Mouse (Mus musculus): ENCODE measurements around the gene Tnpo3. TPM values are rescaled to one million over a fixed set of nuclear protein-coding genes. Genes with fewer than 3 reads are reported as not detected.

Gene Tnpo3
- 71.6 and 73.4 TPM in 2 replicates for polyA plus RNA-seq (2016; fragmentation: Nextera tagmentation; extraction: Ambion mirVana)

GRCm38 (mm10) chr6:29609111-29610019 lies at the start of gene Tnpo3:
Gene Tnpo3 (minus strand): TSS chr6:29609887.
- no peaks in the 10 kb centered on the region for H3K36me3 ChIP-seq
- peak within 1 kb of the TSS; percentile 84 for H3K27ac ChIP-seq (ENCODE audit: poor library complexity, severe bottlenecking)
- H3K4me3 ChIP-seq: peak within 1 kb of the TSS; percentile 100
- H3K27me3 ChIP-seq (replicated peaks): no peaks in the 10 kb centered on the region
- peak; percentile 96 for ATAC-seq (ENCODE audit: insufficient number of reproducible peaks, low FRiP score)
- under 1% methylated on average over 67 of the region's 67 CpGs for WGBS
- H3K9me3 ChIP-seq (replicated peaks): no peaks in the 10 kb centered on the region
- H3K4me1 ChIP-seq (replicated peaks): peaks cover 14% of the 10 kb centered on the region
- H3K9ac ChIP-seq: peak within 1 kb of the TSS; percentile 98
- peak within 1 kb of the TSS; percentile 91 for H3K4me2 ChIP-seq

DNA sequence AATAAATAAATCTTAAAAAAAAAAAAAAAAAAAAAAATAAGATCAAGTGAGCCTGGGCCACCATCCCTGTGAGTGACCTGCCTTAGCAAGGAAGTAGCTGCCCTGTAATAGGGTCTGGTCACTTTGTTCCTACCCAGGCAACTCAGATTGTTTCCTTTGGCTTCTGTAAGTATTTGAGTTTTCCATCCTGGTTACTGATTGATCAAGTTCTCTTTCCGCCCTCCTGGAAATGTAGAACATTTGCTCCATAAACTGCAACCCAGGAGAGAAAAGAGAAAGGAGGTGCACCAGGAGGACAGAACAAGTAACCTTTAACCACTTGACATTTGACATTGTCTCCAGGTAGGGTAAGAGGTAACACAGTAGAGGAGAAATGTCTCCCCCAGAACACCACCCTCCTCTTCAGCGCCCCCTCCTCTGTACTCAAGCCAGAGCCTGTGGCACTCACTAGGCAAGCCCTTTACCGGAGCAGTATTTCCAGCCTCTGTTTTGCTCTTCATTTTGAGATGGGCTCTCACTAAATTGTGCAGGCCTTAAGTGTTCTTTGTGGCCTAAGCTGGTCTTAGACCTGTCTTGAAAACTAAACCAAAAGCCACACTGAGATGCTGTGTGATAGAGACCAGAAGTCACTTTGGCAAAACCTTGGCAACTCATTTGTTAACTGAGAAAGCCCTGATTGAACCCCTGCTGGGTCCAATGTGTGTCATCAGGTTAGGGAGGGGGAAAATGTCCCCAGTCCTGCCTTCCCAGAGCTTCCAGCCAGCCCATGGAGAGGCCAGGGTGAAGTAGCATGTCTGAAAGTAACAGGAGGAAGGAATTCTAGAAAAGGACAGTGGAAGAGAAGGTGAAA lies 49.2 kb upstream of the Tnpo3 start:
- no peaks in the 10 kb centered on the region for H3K36me3 ChIP-seq
- no peak overlapping the region for H3K27ac ChIP-seq (ENCODE audit: poor library complexity, severe bottlenecking)
- H3K9ac ChIP-seq: no peak overlapping the region
- 80% methylated on average over 3 of the region's 3 CpGs for WGBS
- no peaks in the 10 kb centered on the region for H3K9me3 ChIP-seq (replicated peaks)
- no peak overlapping the region for H3K4me2 ChIP-seq
- H3K4me1 ChIP-seq (replicated peaks): no peaks in the 10 kb centered on the region
- H3K27me3 ChIP-seq (replicated peaks): 0 out of 2 replicates have a peak, but pooled peaks cover under 1% of the 10 kb centered on the region
- H3K4me3 ChIP-seq: no peak overlapping the region
- no peak for ATAC-seq (ENCODE audit: insufficient number of reproducible peaks, low FRiP score)

- Histone ChIP-seq H3K27me3 (replicated peaks) (peaks cover 11% of the 10 kb centered on the region; the same call in 1 of the 2 replicates), H3K9ac (no peak overlapping the region), H3K4me1 (replicated peaks) (no peaks in the 10 kb centered on the region), H3K27ac (ENCODE audit: poor library complexity, severe bottlenecking) (no peak overlapping the region), H3K4me3 (no peak overlapping the region), H3K4me2 (no peak overlapping the region), H3K9me3 (replicated peaks) (no peaks in the 10 kb centered on the region), H3K36me3 (no peaks in the 10 kb centered on the region)
- ATAC-seq (ENCODE audit: insufficient number of reproducible peaks, low FRiP score): no peak
Measured at GRCm38 (mm10) chr6:29653271-29653670, 43.6 kb upstream of the Tnpo3 start.

DNA sequence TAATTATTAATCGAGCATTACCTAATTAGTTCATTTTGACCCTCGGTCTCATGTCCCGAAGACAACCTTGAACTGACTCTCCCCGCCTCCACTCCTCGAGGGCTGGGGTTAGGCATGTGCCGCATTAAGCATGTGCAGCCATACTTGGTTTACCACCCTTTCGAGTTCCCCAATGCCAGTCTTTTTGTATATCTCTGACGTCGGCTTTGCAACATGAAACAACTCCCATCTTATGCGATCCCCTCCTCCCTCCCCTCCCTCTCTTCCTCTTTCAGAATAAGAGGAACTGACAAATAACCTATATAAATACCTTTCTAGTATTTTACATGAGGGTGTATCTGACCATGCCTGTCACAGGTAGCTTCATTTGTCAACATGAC lies 40.5 kb upstream of the Tnpo3 start:
- no peak overlapping the region for H3K27ac ChIP-seq (ENCODE audit: poor library complexity, severe bottlenecking)
- peaks cover 11% of the 10 kb centered on the region; the same call in 1 of the 2 replicates for H3K27me3 ChIP-seq (replicated peaks)
- H3K4me2 ChIP-seq: no peak overlapping the region
- H3K4me1 ChIP-seq (replicated peaks): no peaks in the 10 kb centered on the region
- no peaks in the 10 kb centered on the region for H3K36me3 ChIP-seq
- WGBS: 64% methylated on average over 10 of the region's 10 CpGs
- ATAC-seq (ENCODE audit: insufficient number of reproducible peaks, low FRiP score): no peak
- no peak overlapping the region for H3K4me3 ChIP-seq
- no peaks in the 10 kb centered on the region for H3K9me3 ChIP-seq (replicated peaks)
- no peak overlapping the region for H3K9ac ChIP-seq

DNA sequence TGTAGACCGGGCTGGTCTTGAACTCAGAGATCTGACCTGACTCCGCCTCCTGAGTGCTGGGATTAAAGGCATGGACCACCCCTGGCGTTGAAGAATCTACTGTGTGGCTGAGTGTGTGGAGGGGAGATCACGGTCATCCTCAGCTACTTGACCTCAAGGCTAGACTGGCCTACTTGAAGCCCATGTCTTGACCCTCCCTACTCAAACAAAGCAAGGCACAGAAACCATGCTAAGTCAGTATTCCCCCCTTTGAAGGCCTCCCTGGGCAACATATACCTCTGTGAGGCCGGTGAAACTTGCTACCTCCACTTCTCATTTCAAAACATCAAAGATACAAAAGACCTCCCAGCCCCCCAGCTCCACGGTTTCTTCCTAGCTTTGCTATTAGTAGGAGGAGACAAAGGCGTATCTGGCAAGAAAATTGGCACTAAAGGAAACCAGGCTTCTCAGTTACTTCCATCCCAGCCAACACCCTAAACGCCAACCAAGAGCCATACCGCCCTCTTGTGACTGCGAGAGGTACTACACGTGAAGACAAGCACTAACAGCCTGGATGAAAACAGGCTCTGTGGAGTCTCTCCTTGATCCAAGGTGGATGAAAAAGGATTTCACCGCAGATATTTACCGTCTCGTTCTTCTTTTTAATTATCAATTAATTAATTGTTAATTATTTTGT lies 39.9 kb upstream of the Tnpo3 start:
- ATAC-seq (ENCODE audit: insufficient number of reproducible peaks, low FRiP score): no peak; the same call in 1 of the 2 replicates

GRCm38 (mm10) chr6:29641816-29642215 lies 32.1 kb upstream of the Tnpo3 start:
- H3K27me3 ChIP-seq (replicated peaks): peaks cover 15% of the 10 kb centered on the region; the same call in 1 of the 2 replicates
- H3K4me2 ChIP-seq: no peak overlapping the region
- H3K4me1 ChIP-seq (replicated peaks): no peaks in the 10 kb centered on the region; the same call in 1 of the 2 replicates
- H3K4me3 ChIP-seq: no peak overlapping the region
- H3K9ac ChIP-seq: no peak overlapping the region
- ATAC-seq (ENCODE audit: insufficient number of reproducible peaks, low FRiP score): no peak
- no peaks in the 10 kb centered on the region for H3K36me3 ChIP-seq
- H3K9me3 ChIP-seq (replicated peaks): peaks cover 11% of the 10 kb centered on the region
- 74% methylated on average over 4 of the region's 4 CpGs for WGBS
- no peak overlapping the region for H3K27ac ChIP-seq (ENCODE audit: poor library complexity, severe bottlenecking)

More for the DNA sequence above, 39.9 kb upstream of the Tnpo3 start:
- H3K36me3 ChIP-seq: no peaks in the 10 kb centered on the region
- H3K4me3 ChIP-seq: no peak overlapping the region
- H3K27me3 ChIP-seq (replicated peaks): peaks cover 11% of the 10 kb centered on the region; the same call in 1 of the 2 replicates
- no peak overlapping the region for H3K9ac ChIP-seq
- H3K27ac ChIP-seq (ENCODE audit: poor library complexity, severe bottlenecking): no peak overlapping the region
- H3K4me1 ChIP-seq (replicated peaks): no peaks in the 10 kb centered on the region
- WGBS: 32% methylated on average over 14 of the region's 14 CpGs
- H3K9me3 ChIP-seq (replicated peaks): no peaks in the 10 kb centered on the region
- no peak overlapping the region for H3K4me2 ChIP-seq

- no peaks in the 10 kb centered on the region for H3K36me3 ChIP-seq
- WGBS: 27% methylated on average over 7 of the region's 7 CpGs
- no peak overlapping the region for H3K4me3 ChIP-seq
- H3K27ac ChIP-seq (ENCODE audit: poor library complexity, severe bottlenecking): no peak overlapping the region
- H3K27me3 ChIP-seq (replicated peaks): peaks cover 15% of the 10 kb centered on the region
- H3K4me1 ChIP-seq (replicated peaks): no peaks in the 10 kb centered on the region; the same call in 1 of the 2 replicates
- peak; percentile 22; the same call in 1 of the 2 replicates for ATAC-seq (ENCODE audit: insufficient number of reproducible peaks, low FRiP score)
- H3K4me2 ChIP-seq: peak overlapping the region; percentile 54; the same call in 1 of the 2 replicates
- H3K9me3 ChIP-seq (replicated peaks): peaks cover 11% of the 10 kb centered on the region
- H3K9ac ChIP-seq: no peak overlapping the region
Measured at GRCm38 (mm10) chr6:29639580-29640419, 30.1 kb upstream of the Tnpo3 start.

DNA sequence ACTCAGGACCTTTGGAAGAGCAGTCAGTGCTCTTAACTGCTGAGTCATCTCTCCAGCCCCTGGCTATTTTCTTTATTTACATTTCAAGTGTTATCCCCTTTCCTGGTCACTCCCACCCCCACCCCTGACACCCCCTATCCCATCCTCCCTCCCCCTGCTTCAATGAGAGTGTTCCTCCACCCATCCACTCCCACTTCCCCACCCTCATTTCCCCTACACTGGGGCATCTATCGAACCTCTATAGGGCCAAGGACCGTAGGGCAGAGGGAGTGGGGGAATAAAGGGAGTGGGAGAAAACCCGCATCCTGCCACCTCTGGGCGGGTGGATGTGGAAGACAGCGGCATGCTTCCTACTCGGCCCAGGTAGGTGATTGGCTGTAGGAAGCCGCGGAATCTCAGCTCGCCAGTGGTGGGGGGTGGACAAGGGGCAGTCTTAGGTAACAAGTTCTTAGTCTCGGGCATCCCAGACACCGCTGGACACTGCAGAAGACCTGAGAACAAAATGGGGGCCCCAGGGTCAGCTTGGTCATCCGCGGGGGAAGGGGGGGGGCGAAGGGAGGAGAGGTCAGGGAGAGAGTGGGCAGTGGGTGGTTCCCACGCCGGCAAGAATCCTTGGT lies 29.3 kb upstream of the Tnpo3 start:
- no peaks in the 10 kb centered on the region; the same call in 1 of the 2 replicates for H3K4me1 ChIP-seq (replicated peaks)
- peak overlapping the region; percentile 7; the same call in 1 of the 2 replicates for H3K4me3 ChIP-seq
- WGBS: 5% methylated on average over 16 of the region's 16 CpGs
- no peak overlapping the region for H3K27ac ChIP-seq (ENCODE audit: poor library complexity, severe bottlenecking)
- H3K36me3 ChIP-seq: no peaks in the 10 kb centered on the region
- peak overlapping the region; percentile 54 for H3K4me2 ChIP-seq
- H3K27me3 ChIP-seq (replicated peaks): peaks cover 15% of the 10 kb centered on the region
- no peak for ATAC-seq (ENCODE audit: insufficient number of reproducible peaks, low FRiP score)
- no peak overlapping the region for H3K9ac ChIP-seq
- H3K9me3 ChIP-seq (replicated peaks): peaks cover 11% of the 10 kb centered on the region

GRCm38 (mm10) chr6:29637397-29638373 lies 28.0 kb upstream of the Tnpo3 start:
- ATAC-seq (ENCODE audit: insufficient number of reproducible peaks, low FRiP score): no peak
- Histone ChIP-seq H3K4me2 (no peak overlapping the region), H3K9me3 (replicated peaks) (peaks cover 7% of the 10 kb centered on the region), H3K27ac (ENCODE audit: poor library complexity, severe bottlenecking) (no peak overlapping the region), H3K9ac (no peak overlapping the region), H3K4me1 (replicated peaks) (no peaks in the 10 kb centered on the region; the same call in 1 of the 2 replicates), H3K4me3 (no peak overlapping the region), H3K36me3 (no peaks in the 10 kb centered on the region), H3K27me3 (replicated peaks) (peaks cover 25% of the 10 kb centered on the region)
- 83% methylated on average over 3 of the region's 3 CpGs for WGBS
